Mouse (Mus musculus): ENCODE measurements around the gene Btbd2.
"Not testable (repeated sequence)": the region's sequence is repeated elsewhere in the genome, so short reads cannot be mapped to it uniquely, and the experiment has no call there.

The Btbd2 gene

DNA sequence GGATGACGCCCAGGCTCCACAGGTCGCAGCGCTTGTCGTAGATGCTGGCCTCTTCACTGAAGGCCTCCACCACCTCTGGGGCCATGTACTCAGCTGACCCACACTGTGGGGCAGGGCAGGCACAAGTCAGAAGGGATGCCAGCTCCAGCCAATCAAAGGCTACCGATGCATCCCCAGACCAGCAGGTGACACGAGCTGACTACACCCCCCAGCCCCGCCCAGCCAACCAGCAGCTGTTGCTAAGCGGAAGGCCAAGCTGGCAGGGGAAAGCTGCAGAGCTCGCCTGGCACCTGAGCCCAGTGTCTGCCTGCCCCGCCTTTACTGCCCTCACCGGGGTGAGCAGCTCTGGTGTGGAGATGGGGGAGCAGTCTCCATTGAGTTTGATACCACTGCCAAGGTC, 11.7 kb upstream of the Btbd2 start:
- peak; percentile 57 for DNase-seq

DNA sequence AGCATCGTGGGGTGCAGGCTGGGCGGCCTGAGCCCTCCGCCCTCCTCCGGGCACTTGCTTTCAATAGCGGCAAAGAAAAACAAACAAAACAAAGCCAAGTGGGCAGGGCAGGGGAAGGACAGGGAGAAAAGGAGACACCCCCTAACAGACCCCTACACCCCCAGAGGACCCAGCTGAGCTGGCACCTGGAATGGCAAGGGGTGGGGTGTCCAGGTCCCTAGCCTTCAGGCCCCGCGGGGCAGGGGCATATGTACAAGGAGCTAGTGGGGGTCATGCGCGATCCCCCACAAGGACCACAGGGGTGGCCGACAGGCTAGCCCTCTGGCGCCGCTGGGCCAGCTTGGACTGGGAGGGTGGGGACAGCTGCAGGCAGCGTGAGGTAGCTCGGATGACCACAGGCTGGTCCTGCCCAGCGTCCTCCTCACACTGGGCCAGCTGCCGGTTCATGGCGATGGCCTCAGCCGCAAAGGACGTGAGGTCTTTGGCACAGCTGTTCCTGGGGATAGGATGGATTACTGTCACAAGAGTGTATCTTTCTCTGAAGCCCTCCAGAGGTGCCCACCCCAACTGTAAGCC, 10.1 kb upstream of the Btbd2 start:
- no peak for DNase-seq

DNA sequence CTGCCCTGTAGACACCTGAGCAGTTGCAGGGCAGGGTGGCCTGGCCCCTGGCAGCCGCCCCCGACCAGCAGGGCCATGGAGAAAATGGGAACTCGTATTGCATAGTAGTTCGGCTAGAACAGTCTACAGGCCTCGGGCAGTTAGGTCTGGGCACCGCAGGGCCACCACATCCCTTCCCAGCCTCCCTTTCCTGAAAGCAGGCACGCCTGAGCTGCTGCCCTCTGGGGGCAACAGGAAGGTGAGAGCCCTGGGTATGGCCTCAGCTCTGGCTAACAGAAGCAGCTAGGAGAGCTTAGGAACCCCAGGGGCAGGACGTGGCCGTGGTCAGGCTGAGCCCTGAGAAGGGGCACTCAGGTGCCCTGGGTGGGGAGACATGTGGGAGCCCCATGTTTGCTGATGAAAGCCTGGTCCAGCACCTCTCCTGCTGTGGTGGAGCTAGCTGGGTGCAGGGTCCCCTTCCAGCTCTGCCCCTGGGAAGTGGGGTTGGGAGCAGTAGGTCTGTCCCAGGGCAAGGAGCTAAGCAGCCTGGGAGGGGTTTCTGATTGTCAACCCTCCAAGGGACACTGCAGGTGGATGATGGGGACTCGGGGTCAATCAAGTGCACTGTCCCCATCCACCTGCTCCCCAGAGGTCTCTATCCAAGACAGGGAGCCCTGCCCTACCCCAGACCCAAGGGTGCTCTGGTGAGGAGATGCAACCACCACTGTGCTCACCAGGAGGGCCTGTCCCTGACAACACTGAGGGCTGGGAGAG, 9.3 kb upstream of the Btbd2 start:
- no peak for DNase-seq

DNA sequence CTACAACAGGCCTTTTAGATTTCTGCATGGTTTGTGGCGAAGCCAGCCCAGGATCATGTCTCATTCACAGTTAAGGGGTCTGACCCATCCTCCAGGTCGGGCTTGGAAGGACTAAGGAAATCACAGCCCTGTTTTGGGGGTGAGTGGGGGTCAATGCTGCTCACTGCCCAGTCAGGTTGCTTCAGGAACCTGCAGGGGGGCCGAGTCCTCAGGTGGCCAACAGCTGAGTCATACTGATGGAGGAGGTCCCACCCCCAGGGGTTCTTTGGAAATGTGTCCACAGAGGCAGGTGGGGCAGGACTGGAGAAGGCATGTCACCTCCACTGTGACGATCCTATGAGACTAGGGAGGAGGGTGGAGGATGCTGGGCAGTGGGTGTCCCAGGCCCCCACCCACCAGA, 8.6 kb upstream of the Btbd2 start:
- peak; percentile 32 for DNase-seq

DNA sequence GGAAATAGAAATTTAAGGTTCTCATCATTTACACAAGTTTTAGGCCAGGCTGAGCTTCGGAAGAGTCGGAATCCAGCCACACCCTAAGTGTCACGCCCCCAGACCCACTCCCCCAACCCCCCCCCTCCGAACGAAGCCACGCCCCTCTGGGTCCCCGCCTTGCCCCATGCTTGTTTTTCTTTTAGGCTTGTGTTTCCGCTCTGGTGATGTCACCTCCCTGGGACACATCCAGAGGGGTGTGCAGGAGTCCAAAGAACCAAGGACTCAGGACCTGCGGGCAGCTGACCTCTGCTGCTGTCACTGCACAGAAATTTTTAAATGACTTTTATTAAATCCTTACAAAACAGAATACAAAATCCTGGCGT, 8.1 kb upstream of the Btbd2 start:
- DNase-seq = peak; percentile 91

DNA sequence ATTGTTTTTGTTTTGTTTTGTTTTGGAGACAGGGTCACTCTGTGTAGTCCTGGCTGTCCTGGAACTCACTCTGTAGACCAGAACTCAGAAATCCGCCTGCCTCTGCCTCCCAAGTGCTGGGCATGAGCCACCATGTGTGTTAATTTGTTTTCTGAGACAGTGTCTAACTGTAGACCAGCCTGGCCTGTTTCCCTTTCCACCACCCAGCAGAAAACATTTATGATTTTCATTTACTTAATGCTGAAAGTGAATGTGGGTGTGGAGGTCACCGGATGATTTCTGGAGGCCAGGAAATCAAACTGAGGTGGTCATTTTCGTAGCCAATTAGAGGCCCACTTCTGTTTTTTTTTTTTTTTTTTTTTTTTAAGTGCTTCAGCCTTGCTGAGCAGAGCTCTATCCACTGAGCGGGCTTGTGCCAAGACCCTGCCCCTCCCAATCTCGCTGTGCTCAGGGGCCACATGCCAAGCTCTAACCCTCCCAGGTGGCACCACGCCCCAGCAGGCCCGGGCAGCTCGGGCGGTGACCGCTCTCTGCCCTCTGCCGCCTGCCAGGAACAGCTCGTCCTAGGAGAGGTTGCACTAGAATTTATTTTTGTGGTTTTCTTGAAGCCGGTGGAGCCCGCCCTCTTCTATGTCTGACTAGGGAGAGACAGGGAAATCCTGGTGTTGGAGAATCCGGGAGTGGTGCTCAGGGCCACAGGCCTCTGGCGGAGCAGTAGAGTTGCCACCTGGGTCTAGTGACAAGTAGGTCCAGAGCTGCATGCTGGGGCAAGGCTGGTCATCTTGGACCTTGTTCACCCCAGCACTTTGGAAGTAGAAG, 7.5 kb upstream of the Btbd2 start:
- peak; percentile 94 for DNase-seq

DNA sequence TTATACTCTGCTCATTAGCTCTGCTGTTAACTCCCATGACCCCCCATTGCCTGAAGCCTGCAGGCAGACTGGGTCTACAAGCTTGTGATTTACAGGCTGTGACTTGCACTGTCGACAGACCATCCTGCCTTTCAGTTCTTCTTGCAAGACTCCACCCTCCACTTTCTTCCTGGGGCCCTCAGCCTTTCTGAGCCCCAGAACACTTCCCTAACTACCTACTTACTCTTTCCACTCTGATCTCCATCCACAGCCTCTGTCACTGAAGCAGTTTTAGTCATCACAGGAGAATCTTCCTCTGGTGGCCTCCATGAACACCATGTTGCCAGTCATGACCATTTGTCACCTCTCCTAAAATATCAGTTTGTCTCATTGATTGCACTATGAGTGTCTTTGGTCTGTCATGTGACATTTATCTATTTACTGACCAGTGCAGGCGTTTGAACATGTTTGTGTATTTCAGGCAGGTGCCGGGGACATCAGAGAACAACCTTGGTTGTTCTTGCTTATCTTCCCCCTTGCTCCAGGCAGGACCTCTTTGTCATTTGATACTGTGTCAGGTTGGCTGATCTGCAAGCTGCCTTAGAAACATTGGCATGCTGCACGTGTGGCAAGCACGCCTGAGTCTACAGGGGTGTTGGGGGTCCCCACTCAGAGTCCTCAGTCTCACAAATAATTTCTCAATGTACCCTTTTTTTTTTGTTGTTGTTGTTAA, 6.8 kb upstream of the Btbd2 start:
- DNase-seq = no peak

DNA sequence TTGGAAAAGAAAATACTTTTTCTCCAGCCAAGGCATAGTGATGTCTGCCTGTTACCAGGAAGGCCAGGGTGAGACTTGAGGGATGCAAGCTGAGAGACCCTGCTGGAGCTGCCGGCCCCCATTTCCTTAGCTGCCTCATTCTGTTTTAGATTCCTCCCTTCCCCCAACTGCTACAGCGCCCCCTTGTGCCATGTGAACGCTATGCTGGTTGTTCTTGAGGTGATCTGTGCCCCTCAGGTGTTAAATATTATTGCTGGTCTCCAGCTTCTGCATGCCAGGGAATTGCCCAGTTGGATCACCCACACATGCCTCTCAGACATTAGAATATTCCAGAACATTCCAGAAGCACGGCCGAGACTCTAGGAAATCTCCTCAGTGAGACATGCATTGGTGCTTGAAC, 4.3 kb upstream of the Btbd2 start:
- DNase-seq = peak; percentile 81

DNA sequence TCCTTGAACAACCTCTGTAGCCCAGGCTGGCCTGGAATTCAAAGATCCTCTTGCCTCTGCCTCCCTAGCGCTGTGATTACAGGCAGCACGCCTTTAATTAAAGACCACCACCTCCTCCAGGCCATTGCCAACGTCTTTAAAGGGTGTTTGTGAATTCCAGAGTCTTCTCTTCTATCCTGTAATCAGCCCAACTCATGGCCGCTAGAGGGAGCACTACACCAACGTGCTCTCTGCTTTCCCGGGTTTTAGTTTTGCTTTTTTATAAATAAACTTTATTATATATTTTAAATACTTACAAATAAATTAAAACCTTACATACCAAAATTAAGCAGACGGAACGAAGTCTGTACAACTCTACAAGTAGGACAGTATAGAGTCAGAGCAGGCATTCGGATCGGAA, 2.3 kb upstream of the Btbd2 start:
- DNase-seq = peak; percentile 87

DNA sequence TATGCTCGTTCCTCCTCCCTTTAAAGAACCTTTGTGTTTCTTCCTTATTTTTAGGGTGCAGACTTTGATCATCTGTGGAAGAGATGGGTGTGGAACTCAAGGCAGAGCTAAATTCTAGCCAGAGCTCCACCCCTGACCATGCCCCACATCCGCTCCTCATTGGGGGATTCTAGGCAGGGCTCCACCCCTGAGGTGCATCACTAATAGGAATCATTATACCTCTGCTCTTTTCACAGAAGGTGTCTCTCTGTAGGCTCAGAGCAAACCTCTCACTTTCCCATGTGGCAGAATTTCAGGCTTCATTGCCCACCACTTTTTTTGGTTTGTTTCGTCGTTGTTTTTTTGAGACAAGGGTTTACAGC, 2.0 kb upstream of the Btbd2 start:
- DNase-seq = no peak

DNA sequence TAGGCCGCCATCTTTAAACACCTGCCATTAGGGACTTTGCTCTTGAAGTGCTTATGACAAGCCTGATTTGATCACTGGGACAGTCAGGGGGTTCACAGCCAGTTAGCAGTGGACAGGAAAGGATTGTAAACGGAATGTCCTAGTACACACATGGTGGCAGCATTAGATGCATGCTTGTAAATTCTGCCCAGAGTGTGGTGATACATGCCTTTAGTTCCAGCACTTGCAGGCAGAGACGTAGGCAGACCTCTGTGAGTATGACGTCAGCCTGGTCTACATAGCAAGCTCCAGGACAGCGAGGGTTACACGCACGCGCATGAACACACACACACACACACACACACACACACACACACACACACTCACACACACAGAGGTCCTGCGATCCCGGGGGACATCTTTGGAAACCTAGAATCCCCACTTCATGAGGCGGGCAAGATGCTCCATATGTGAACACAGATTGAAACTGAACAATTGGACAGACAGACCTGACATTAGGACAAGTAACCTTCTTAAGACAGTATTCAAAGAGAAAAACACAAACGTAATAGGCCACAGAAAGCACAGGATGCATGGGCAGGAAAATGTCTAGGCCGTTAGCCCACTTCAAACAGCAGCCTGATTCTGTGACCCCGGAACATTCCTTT, 1.4 kb upstream of the Btbd2 start:
- DNase-seq = no peak

DNA sequence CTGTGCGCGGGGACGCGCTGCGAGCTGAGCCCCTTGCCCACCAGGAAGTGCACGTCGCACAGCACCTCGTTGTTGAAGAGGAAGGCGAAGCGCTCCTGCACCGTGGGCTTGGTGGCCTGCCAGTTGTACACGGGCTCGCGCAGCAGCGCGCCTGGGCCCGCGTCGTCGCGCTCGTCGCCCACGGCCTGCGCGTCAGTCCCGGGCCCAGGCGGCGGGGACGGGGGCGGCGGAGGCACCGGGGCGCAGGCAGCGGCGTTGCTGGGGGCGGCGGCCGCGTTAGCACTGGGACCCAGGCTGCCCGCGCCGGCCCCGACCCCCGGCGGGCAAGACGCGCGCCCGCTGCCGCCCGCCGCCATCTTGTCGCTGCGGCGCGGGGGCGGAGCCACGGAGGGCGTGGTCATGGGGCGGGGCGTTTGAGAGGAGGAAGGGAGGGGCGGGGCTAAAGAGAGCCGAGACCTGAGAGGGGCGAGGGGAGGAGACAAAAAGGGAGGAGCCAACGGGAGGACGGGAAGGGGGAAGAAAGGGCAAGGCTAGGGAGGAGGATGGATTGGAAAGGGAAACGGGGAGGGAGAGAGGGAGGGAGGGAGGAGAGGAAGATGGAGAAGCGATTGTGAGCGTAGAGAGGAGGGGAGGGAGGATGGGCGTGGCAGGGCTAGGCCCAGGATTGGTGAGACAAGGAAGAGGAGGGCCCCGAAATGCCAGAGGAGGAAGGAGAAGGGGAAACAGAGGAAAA, 575 bp downstream of the Btbd2 start:
- DNase-seq = peak; percentile 99

DNA sequence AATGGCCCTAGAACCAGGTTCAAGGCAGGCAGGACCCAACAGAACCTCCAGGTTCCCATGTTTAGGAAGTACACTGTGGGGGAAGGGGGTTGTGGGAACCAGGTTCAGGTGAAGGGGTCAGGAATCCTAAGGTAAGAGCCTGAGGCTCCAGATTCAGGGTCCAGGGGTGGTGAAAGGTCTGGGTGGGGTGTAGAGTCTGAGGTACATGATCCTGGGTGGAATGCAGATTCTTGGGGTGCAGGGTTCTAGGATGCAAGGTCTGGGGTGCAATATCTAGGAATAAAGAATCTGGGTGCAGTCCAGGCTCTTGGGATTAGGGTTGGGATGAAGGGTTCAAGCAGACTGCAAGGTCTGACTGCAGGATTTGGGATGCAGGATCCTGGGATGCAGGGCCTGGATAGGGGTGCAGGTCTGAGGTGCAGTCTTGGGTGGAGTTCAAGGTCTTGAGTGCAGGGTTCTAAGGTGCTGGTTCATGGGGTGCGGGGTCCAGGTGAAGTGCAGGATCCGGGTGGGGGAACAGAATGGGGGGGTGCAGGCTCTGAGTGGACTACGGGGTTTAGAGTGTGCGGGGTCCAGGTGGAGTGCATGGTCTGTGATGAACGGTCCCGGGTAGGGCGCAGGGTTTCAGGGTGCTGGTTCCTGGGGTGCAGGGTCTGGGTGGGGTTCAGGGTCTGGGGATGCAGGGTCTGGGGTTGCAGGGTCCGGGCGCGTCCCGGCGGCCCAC, 1.3 kb downstream of the Btbd2 start:
- DNase-seq = no peak

DNA sequence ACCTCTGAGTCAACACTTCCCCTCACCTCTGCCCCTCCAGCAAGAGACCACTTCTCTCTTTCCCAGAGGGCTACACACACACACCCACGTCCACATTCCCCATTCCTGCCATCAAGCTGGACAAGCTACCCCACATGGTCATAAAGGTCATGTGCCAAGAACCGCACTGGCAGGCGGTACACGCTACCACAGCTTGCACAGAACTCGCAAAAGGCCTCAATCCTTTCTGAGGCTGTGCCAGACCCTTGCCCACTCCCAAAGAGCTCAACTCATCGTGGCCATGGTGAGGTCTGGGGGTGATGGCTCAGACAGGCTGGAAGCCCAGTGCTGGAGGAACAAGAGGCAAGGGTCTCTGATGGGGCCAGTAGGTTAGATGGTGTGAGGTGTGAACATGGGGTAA, 2.0 kb downstream of the Btbd2 start:
- no peak for DNase-seq

DNA sequence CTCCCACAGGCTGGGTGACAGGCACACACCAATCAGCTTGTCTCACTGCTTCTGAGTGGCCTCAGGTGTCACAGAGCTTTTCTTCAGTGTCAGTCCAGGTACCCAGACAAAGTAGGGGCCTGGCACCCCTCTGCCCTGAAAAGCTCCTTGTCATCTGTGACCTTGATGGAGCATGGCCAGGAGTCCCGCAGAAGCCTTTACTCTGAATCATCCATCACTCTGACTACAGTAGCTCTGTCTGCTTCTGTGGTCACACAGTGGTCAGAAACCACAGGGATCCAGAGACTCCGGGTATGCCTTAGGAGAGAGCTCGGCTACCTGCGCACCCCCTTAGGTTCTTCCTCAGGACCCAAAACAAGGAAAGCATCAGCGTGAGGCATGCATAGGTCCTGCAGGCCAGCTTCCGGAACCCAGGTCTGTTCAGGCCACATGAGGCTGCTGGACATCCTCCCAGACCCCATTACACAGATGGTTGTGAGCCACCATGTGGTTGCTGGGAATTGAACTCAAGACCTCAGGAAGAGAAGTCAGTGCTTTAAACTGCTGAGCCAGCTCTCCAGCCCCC, 3.6 kb downstream of the Btbd2 start:
- no peak for DNase-seq

DNA sequence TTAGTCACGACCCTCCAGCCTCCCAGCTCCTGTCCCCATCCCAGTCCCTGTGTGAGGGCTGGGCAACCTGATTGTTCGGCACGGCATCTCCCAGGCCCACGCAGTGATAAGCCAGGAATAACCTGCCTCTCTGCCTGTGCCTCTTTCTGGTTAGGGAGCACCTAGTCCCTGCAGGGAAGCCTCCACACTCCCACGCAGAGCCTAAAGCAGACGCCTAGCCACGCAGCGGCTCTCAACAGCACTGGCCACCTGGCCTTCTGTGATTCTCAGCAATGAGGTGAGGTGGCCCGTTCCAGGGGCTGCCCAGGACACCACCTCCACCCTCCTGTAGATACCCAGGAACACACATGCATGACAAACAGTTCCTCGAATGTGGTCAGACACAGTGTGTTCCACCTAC, 6.5 kb downstream of the Btbd2 start:
- no peak for DNase-seq

DNA sequence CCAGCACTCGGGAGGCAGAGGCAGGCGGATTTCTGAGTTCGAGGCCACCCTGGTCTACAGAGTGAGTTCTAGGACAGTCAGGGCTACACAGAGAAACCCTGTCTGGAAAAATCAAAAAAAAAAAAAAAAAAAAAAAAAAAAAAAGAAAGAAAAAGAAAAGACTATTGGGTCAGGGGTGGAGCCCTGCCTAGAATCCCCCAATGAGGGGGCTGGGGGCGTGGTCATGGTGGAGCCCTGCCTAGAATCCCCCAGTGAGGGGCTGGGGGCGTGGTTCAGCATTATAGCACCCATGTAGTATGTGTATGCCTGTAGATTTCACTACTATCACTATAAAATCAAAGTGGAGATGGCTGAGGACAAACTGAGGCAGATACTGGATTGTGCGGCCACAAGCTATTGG, 7.0 kb downstream of the Btbd2 start:
- DNase-seq = not testable (repeated sequence)

DNA sequence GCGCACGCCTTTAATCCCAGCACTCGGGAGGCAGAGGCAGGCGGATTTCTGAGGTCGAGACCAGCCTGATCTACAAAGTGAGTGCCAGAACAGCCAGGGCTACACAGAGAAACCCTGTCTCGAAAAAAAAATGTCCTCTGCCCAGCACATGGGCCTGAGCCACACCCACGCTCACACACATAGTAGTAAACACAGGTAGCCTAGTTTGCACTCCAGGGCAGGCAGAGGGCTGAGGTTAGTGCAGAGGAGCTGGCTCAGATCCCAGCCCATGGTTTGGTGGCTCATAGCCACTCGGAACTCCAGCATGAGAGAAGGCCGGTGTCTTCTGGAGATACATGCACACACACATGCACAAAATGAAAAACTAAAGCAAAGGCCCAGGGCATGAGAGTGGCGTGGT, 9.9 kb downstream of the Btbd2 start:
- DNase-seq = no peak

DNA sequence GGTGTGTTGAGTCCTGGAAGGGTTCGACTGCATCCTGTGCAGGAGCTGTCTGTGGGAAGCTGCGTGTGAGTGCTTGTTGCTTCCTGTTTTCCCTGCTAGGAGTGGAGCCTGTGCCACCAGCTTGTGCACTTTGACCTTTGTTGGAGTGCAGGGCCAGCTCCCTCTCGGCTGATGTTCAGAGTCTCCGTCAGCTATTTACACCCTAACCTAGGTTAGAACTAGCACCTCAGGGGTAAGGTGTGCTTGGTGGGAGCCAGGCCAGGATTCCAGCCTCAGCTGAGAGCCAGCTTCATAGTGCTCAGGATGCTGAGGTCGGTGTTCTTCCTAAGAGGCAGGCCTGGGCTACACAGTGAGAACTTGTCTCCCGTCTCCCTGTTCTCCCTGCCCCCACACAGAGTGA, 21.5 kb downstream of the Btbd2 start:
- DNase-seq = no peak

DNA sequence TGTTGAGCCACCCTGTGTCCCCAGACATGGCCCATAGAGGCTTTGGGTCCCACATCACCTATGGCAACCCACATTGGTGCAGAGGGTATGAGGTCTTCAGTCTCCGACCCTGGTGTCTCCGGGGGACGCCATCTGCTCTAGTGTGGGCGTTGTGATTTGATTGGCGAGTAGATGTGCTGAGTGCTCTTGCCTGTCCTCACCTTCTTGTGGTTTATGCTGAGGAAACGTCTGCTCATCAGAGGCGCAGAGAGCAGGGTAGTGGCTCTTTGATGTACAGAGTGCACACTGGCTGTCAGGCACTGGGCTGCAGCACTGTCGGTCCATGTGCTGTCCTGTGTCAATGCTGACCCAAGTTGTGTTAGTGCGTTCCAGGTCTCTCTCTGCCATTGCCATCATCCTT, 27.9 kb downstream of the Btbd2 start:
- no peak for DNase-seq

DNA sequence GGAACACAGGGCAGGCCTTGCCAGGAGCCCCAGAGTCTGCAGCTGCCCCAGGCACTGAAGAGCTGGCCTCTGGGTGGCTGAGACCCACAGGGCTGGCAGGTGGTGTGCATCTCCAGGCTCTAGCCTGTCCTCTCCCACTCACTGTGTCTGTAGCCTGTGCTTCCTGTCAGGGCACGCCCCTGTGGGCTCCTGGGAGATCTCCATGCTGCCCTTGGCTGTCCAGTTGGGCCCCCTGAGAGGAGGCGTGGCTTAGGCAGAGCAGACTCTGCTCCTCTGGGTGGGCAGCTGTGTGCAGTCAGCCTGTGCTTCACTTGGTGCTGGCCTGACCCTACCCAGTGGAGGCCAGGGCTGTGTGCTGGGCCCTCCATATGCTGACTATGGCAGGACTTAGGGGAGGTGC, 29.2 kb downstream of the Btbd2 start:
- peak; percentile 65 for DNase-seq
